8 mouse cellular contexts compared by ENCODE assay signal in genomic region chr11:66258851-66259250, GRCm38 (mm10).
A peak's percentile ranks its signal among the peaks of the same experiment; 100 is the strongest.
DNase-seq lines count a peak whose midpoint lies in the region; ATAC-seq lines count a peak whose summit lies in the region.
"Had no signal": no experiment of that assay in that cellular context is flagged by ENCODE, and none has a peak within 500 bp of the region (broad histone marks: within the 10 kb centered on the region; RNA-seq: fewer than 3 reads in every experiment).

No protein-coding gene starts in this region.

- no peak for ATAC-seq in midbrain, embryonic 16.5 days

- no peak overlapping the region for H3K27ac ChIP-seq in midbrain, embryonic 10.5 days (replicated peaks)
- no peak overlapping the region for H3K27ac ChIP-seq in midbrain, embryonic 16.5 days (ENCODE audit: low read length)
- H3K27ac ChIP-seq: liver, embryonic 13.5 days had no signal

- no peaks in the 10 kb centered on the region for H3K27me3 ChIP-seq in midbrain, embryonic 10.5 days (ENCODE audit: low read depth, poor library complexity, severe bottlenecking)
- no peaks in the 10 kb centered on the region for H3K27me3 ChIP-seq in midbrain, embryonic 16.5 days (ENCODE audit: control insufficient read depth, insufficient read depth, low read depth, low read length)
- H3K27me3 ChIP-seq: liver, embryonic 13.5 days had no signal

- H3K4me1 ChIP-seq in midbrain, embryonic 10.5 days, result no peaks in the 10 kb centered on the region
- H3K4me1 ChIP-seq in midbrain, embryonic 16.5 days (ENCODE audit: control insufficient read depth, insufficient read depth, low read length), result no peaks in the 10 kb centered on the region
- H3K4me1 ChIP-seq: liver, embryonic 13.5 days had no signal

- WGBS in midbrain, embryonic 10.5 days, result 21% methylated on average over 3 of the region's 3 CpGs
- WGBS in midbrain, embryonic 16.5 days, result 23% methylated on average over 3 of the region's 3 CpGs

- H3K4me3 ChIP-seq in midbrain, embryonic 10.5 days, result no peak overlapping the region
- H3K4me3 ChIP-seq in midbrain, embryonic 16.5 days (ENCODE audit: low read depth, low read length), result no peak overlapping the region
- H3K4me3 ChIP-seq: liver, embryonic 13.5 days had no signal

- DNase-seq in midbrain, embryonic 10.5 days (ENCODE audit: low spot score), result peak; percentile 58
- DNase-seq in adrenal gland, postnatal 25 days, result peak; percentile 57
- DNase-seq in hindlimb bud, embryonic 11.5 days (ENCODE audit: extremely low spot score, low read depth, low spot score), result peak; percentile 54
- peak; percentile 62 for DNase-seq in ovary, postnatal 36 days (ENCODE audit: low spot score)
- no peak for DNase-seq in cerebellum, postnatal 14 days
- no peak for DNase-seq in cerebellum, adult 9-11 months
- DNase-seq: liver, embryonic 13.5 days had no signal

- no peaks in the 10 kb centered on the region for H3K36me3 ChIP-seq in midbrain, embryonic 10.5 days
- no peaks in the 10 kb centered on the region for H3K36me3 ChIP-seq in midbrain, embryonic 16.5 days (ENCODE audit: control insufficient read depth, insufficient read depth, low read length)
- H3K36me3 ChIP-seq: liver, embryonic 13.5 days had no signal

- H3K4me2 ChIP-seq in midbrain, embryonic 16.5 days (ENCODE audit: low read length), result no peak overlapping the region
- H3K4me2 ChIP-seq: liver, embryonic 13.5 days had no signal

- no peaks in the 10 kb centered on the region for H3K9me3 ChIP-seq in midbrain, embryonic 10.5 days (replicated peaks)
- no peaks in the 10 kb centered on the region for H3K9me3 ChIP-seq in midbrain, embryonic 16.5 days (replicated peaks; ENCODE audit: control insufficient read depth, low read length, poor library complexity, severe bottlenecking)

- no peak overlapping the region for H3K9ac ChIP-seq in midbrain, embryonic 16.5 days (ENCODE audit: low read depth, low read length)
- H3K9ac ChIP-seq: liver, embryonic 13.5 days had no signal

Comparison
In these comparisons a context has a peak if more than half of its experiments do, and no peak if none do; other contexts are left out.
1. DNase-seq: peak in midbrain, embryonic 10.5 days (single experiment), adrenal gland, postnatal 25 days (single experiment), hindlimb bud, embryonic 11.5 days (single experiment) and ovary, postnatal 36 days (single experiment); none in cerebellum, postnatal 14 days (0 of 2) and cerebellum, adult 9-11 months (single experiment).